Mouse (Mus musculus): ENCODE measurements around the gene Tstd1.

Gene Tstd1

GRCm38 (mm10) chr1:171454926-171455325 is 36.3 kb downstream of the Tstd1 start:
- no peak for DNase-seq (ENCODE audit: low read depth)

GRCm38 (mm10) chr1:171457568-171457967 is 38.9 kb downstream of the Tstd1 start:
- DNase-seq (ENCODE audit: low read depth), result no peak

GRCm38 (mm10) chr1:171459791-171460190 is 41.1 kb downstream of the Tstd1 start:
- DNase-seq (ENCODE audit: low read depth), result no peak

GRCm38 (mm10) chr1:171460551-171461503 is 42.2 kb downstream of the Tstd1 start:
- no peak for DNase-seq (ENCODE audit: low read depth)

GRCm38 (mm10) chr1:171463133-171463532 is 44.5 kb downstream of the Tstd1 start:
- no peak for DNase-seq (ENCODE audit: low read depth)

- no peak for DNase-seq (ENCODE audit: low read depth)
These were observed 47.2 kb downstream of the Tstd1 start for GRCm38 (mm10) chr1:171465749-171466412.

GRCm38 (mm10) chr1:171466565-171466964 is 47.9 kb downstream of the Tstd1 start:
- DNase-seq (ENCODE audit: low read depth), result no peak

GRCm38 (mm10) chr1:171469678-171470077 is 51.0 kb downstream of the Tstd1 start:
- DNase-seq (ENCODE audit: low read depth), result no peak

Data from induced T-regulatory cell, adult 2 months (primary cell).